Mouse (Mus musculus): ENCODE results near the gene Defb3.
"Not testable (repeated sequence)": the region's sequence is repeated elsewhere in the genome, so short reads cannot be mapped to it uniquely, and the experiment has no call there.

Gene Defb3

GRCm38 (mm10) chr8:19293060-19293459 is at the start of gene Defb3:
Gene Defb3, plus strand, starts transcription at chr8:19293360.
- in situ Hi-C loops (cut with MseI, MboI) = not testable (repeated sequence)

DNA sequence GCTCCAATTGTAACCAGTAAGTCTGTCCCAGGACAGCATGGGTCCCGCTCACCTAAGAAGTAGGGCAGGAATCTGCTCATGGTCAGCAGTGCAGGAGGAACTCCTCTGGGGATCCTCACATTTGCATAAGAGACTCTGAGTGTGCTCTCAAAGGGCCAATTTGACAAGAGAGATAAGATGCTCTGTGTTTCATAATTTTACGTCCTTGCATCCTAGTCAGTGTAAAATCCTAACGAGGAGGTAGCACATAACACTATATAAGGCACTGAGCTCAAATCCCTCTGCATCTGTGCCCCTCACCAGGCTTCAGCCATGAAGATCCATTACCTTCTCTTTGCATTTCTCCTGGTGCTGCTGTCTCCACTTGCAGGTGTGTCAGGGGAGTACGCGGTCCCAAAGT is 45.9 kb upstream of the Defb3 start, which contains the start of gene Defb5:
Gene Defb5, plus strand, starts transcription at position 301 of the 400 bp plus-strand sequence.
- in situ Hi-C loops (cut with MseI, MboI) = no loop called here

GRCm38 (mm10) chr8:19258136-19258535 is 35.0 kb upstream of the Defb3 start:
- in situ Hi-C loops (cut with MseI, MboI) = no loop called here

- in situ Hi-C loops (cut with MseI, MboI) = no loop called here
Observed at GRCm38 (mm10) chr8:19259667-19260066, 33.5 kb upstream of the Defb3 start.

DNA sequence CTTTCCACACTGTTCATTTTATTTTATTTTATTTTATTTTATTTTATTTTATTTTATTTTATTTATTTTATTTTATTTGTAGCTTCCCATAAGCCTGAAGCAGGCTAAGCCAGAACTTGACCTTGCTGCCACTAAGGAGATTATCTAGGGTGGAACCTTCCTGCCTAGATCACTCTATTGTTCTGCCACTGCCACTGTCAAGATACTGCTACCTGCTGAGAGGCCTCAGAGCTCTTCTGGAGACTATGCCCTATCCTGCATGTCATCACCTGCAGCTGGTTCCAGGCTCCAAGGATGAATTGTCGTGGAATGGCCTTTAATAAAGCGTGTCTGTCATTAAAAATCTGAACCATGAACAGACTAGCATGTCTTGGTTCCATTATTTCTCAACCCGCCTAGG is 5.2 kb downstream of the Defb3 start:
- in situ Hi-C loops (cut with MseI, MboI) = not testable (repeated sequence)

- in situ Hi-C loops (cut with MseI, MboI) = no loop called here
Observed at GRCm38 (mm10) chr8:19331836-19332235, 38.7 kb downstream of the Defb3 start.
